Mouse (Mus musculus) CD4-positive helper T cell, adult 2 months (primary cell): ENCODE measurements around the gene 1700001C02Rik.

Experiments
- DNase-seq: peaks from one replicate; pipeline ENCODE4 v3.0.0-alpha.2; 2012; ENCODE audit warnings: low read depth, missing footprints, low spot score

1700001C02Rik gene

DNA sequence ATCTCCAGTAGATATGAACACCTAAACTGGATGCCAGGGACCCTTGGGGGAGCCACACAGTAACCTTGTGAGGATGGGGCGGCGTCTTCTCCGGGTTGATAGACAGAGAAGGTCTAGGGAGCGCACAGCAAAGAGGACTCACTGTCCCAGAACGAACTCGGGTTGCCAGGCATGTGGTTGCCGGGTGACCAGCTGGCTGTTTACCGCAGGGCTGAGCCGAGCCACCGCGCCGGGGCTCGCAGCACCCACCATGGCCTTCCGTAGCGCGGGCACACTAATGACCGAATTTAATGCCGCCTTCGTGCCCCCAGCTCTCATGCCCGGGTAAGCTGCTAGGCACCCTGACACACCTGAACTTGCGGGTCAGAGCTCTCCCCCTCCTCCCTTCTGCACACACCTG lies at the start of gene 1700001C02Rik:
Gene 1700001C02Rik (plus strand): TSS at position 187 of the 400 bp plus-strand sequence.
- no peak for DNase-seq

DNA sequence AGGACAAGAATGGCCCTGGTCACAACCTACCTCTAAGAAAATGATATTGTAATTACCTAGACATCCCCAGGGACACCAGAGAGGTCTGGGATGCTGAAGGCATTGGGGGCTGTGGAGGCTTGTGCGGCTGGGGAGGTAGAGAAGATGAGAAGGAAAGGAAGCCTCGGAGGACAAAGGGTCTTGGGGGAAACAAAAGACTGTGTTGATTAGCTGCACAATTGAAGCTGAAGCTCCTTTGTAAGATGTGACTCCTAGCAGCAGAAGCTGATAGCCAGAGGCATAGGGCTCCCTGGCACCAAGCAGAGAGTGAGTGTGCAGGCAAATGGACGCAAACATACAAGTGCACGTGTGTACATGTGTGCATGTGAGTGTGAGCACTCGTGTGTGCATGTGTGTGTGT lies 49.2 kb upstream of the 1700001C02Rik start:
- no peak for DNase-seq

DNA sequence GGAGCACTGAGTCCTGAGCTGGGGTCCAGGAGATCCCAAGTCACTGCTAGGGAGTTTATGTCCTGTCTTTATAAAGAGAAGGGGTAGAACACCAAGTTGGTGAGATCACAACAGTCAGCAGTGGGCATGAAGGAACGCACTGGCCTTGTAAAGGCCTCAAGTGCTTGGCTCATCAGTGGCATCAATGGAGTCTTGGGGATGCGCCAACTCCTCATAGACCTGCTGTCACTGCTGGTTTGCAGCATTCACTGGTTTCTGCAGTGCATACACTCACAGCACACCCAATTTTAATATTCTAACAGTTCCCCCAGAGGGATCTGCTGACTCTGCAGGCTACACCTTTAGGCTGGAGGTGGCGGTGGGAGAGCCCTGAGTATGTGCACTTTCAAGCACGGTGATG lies 42.7 kb upstream of the 1700001C02Rik start:
- no peak for DNase-seq

DNA sequence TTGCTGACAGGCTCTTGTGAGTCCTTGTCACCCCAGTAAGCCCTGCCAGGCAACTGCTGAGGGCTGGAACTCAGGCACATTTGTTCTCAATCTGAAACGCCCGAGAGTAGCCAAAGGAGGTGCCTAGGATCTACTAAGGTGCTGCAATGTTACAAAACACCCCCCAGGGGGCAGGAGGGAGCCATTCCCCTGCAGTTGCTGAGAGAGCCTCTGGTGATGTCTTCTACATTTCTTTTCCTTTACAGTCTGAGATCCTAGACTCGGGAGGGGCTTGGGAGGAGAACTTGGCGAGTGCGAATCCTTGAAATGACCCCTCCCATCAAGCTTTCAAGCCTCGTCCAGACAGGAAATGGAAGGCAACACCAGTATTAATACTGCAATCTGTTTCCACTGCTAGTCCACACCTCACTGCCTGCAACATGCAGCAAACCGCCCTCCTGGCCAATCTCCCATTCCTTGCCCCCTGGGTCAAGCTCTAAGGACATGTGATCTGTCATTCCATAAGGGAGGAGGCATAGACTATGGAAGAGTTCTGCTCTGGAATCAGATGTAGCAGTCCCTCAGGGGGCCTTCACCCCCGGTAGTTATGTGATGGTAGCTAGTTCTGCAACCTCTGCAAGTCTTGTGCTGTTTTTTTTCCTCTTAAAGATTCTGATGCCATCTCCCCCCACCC lies 42.1 kb upstream of the 1700001C02Rik start:
- no peak for DNase-seq

DNA sequence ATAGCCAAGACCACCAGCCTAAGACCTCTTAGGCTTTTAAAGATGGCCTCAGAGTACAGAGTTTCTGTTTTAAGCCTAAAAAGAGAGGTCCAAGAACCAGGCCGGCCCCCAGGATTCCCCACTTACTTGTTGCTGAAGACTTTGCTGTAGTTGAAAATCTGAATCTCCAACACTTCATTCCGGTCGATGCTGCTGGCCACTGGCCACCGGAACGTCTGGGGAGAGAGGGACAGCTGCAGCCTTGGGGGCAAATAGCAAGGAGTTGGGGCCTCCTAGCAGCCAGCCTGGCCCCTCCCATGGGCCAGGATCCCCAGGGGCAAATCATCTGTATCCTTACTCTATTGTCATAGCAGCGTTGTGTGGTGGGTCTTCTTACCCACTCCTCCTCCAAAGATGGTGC lies 38.4 kb upstream of the 1700001C02Rik start:
- DNase-seq, result no peak

DNA sequence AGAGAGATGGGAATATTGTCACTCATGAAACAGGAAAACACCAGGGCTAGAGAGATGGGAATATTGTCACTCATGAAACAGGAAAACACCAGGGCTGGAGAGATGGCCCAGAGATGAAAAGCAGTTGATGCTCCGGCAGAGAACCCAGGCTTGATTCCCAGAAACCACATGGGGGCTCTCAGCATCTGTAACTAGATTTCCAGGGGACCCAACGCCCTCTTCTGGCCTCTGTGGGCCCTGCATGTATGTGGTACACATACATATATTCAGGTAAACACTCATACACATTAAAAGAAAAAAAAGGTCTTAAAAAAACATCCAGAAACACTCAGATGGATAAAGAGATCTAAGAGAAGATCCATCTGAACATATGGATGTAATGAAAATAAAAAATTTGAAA lies 26.9 kb upstream of the 1700001C02Rik start:
- no peak for DNase-seq

DNA sequence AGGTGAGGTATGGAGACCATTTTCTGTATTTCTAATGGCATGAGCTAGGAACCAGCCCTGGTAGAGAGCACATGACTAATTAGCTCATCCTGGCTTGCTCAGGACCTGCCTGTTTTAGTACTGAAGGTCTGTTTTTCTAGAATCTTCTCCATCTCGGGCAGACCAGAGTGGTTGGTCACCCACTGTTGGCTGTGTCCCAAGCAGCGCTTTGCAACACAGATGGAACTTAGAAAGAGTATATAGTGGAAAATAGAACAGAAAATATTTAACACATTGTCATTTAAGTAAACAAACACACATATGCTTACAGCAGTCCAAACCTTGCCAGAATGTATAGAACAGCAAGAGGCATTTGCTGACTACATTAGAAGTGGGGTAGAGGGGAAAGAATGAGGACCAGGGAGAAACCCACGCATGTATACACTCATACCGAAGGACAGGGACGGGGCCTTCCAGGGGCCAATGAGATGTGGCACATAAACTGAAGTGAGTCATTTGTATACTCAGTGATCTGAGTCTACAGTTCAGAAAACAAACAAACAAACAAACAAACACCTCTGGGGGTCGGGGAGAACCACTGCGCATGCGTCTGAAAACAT lies 25.4 kb upstream of the 1700001C02Rik start:
- DNase-seq, result no peak

DNA sequence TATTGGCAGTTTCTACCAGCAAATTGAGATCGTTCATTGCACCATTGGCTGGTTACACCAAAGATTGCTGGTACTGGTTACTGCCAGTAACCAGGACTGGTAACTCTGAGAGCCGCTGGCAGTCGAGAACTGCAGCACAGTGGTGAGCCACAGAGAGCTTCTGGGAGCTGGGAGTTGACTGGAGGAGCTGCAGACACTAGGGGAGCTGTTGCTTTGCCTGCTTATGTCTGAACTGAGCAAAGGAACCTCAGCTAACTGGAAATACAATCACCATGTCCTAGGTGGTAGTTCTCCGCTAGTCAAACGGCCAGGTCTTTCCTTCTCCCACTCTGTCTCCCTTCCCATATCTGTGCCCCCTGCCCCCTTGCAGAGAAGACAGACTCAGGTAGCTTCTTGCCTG lies 23.7 kb upstream of the 1700001C02Rik start:
- DNase-seq, result no peak

DNA sequence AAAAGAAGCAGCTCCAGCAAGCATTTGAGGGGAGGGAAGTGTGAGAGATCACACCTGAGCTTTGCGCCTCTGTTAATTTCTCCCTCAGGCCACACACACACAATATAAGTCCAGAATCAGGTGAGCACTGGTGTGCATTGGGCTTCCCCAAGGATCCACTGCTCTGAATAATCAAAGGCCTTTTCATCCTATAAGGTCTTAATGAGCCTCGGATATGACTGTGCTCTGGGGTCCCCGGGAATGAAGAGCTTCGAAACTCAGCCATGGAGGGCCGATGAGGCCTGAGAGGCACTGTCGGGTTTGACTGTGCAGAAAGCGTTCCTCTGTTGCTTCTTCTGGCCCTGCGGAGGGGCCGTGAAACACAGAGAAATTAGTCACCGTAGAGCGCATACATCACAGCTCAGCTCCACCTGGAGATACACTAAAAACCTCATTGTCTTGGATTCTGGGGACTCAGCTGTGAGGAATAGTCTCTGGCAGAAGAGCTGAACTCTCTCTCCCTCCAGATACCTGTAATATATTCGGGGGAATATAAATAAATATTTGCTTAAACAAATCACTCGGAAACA lies 21.4 kb upstream of the 1700001C02Rik start:
- no peak for DNase-seq

DNA sequence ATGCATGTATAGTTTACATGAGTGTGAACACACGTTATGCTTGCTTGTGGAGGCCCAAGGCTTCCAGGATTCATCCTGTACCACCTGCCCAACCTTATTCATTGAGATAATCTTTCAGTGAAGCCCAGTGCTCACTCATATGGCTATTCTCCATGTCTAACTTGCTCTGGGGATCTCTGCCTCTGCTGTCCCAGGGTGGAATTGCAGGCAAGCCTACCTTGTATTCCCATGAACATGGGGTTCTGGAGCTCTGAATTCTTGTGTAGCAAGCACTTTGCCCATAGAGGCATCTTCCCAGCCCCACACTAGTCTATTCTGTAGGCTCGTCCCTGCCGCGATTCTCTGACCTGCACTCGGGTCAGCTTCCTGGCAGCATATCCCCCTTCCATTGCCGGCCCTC lies 9.8 kb upstream of the 1700001C02Rik start:
- no peak for DNase-seq

DNA sequence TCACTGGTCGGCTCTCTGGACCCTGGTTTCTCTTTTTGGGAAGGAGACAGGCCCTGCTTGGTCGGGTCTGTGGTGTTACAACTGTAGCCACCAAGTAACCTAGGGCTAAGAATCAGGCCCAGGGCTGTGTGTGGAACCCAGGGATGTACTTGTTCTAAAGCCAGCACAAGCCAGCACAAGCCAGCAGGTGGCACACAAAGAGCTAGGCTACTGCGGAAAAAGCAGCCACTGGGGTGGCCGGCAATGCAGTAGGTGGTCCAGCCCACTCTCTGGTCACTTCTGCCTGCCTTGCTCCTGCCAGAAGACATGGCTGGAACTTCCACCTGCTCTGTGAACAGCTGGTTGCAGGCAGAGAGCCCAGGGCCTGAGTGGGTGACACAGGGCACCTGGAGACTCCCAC lies 5.7 kb upstream of the 1700001C02Rik start:
- DNase-seq, result no peak

DNA sequence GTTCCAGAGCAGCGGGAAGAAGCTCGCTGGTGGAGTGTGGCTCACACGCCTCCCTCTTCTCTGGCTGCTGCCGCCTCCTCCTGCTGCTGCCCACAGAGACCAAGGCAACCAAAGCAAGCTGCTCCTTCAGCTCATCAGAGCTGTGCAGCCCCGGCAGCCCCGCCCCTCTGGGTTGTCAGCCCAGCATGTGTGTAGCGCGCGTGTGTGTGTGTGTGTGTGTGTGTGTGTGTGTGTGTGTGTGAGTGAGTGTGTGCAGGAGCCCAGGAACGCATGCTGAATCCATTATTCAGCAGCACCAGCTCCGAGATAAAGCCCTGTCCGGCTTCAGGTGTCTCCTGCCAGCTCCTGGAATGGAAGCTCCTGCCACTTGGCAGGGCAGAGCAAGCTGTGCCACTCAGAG lies 4.0 kb upstream of the 1700001C02Rik start, which contains the start of gene Otof:
Gene Otof (minus strand): TSS at position 112 of the 400 bp plus-strand sequence.
- no peak for DNase-seq

DNA sequence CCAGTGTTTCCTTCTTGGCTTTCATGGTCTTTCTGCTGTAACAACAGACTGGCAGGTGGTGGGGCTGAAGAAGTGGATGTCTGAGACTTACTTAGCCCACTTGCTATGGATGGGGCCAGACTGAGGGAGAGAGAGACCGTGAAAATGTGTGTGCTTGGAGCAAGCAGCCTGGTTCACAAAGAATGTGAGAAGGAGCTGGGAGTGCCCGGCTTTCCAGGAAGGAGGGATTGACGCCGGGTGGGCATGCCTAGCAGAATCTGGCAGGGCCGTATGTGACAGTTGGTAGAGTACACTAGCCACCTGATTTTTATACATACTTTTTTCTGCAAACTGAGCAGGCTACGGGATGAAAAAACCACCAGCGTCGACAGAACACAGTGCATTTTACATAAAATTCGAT lies 468 bp downstream of the 1700001C02Rik start:
- DNase-seq, result no peak

DNA sequence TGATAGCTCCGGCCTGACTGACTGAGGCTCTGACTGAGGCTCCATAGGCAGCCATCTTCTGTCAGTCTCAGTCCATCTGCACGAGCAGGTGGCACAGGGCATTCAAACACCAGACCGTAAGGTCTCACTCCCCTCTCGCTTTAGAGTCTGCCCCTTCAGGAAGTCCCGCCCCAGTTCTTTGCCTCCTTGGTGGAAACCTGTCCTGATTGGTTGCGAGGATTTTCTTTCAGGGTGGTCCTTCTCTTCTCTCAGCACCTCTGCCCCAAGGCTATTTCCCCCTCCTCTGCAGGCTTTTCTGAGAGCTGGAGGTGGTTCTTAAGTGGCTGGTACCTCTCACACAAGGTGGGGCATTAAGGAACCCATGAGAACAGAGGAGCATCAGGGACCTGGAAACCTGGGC lies 4.6 kb downstream of the 1700001C02Rik start:
- no peak for DNase-seq

DNA sequence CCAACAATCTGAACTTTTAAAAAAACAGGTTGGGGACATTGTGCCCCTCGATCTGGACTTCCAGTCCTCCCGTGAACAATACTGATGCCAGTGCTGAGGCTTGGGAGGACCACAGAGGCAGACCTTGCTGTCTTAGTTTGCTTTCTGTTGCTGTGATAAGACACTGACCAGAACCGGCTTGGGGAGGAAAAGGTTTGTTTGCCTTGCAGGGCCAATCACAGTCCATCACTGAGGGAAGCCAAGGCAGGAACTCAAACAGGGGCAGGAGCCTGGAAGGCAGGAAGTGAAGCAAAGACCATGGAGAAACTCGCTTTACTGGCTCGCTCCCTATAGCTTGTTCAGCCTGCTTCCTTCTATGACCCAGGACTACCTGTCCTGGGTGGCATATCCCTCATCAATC lies 6.3 kb downstream of the 1700001C02Rik start:
- no peak for DNase-seq

DNA sequence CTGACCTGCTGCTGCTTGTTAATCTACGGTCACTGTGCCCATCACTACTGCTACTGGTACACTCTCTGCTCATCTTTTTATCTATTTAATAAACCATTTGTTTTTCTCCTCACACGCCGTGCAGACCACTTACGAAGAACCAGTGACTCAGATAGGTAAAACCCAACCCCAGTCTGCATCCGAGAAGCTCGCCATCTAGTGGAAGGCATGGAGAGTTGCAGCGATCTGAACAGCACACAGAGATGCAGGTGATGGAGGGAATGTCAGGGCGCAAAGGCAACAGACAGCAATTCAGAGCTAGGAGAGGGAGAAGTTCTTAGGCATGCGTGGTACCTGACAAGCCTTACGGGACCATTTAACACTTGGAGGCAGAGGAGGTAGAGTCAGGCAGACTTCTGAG lies 10.7 kb downstream of the 1700001C02Rik start:
- DNase-seq, result peak; percentile 13

DNA sequence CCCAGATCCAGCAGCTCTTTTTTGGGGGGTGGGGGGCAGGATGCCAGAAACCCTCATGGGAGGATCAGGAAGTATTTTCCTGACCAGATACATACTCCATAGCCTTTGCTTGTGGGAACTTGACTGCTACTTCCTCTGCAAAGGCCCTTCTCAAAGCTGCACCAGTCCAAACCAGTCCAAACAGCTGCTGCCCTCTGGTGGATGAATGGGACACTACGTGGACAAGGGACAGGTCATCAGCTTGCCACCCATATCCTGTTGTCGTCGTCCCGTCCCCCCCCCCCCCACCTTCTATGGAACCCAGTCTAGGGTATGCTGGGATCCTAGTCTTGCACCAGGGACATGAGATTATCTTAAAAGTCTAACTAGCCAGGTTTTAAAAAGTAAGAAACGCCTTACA lies 16.5 kb downstream of the 1700001C02Rik start:
- peak; percentile 38 for DNase-seq

DNA sequence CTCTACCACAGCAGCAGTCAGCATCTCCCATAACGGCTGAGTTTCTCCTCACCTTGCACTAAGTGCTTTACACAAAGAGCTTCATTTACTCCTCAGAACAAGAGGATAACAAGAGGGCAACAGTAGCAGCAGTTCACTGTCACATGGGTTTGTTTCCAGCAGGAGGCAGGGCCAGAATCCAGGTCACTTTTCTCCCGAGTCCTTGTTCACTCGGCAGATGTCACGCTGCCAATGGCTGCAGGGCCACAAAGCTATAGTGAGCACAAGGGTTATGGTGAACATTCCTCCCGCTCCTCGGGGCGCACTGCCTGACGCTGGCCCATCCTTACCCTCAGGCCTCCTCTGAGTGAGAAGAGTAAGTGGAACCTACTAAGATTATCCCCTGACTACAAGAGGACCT lies 17.7 kb downstream of the 1700001C02Rik start:
- no peak for DNase-seq

DNA sequence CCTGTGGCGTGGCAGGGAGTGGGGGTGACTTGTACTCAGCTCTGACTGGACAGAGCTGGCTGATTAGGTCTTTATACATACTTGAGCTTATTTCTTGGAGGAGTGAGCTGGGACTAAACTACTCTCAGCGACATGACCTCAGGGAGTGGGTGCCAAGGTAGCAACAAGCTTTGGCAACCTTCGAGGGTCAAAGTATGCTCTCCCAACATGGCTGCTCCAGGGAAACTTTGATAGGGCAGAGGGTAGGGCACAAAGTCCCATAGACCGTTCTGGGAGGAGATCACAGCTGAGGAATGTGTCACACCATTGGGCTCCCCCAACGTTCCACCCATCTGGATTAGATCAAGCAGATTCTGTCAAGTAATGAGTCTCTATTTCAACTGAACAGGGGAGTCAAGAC lies 18.7 kb downstream of the 1700001C02Rik start:
- no peak for DNase-seq

DNA sequence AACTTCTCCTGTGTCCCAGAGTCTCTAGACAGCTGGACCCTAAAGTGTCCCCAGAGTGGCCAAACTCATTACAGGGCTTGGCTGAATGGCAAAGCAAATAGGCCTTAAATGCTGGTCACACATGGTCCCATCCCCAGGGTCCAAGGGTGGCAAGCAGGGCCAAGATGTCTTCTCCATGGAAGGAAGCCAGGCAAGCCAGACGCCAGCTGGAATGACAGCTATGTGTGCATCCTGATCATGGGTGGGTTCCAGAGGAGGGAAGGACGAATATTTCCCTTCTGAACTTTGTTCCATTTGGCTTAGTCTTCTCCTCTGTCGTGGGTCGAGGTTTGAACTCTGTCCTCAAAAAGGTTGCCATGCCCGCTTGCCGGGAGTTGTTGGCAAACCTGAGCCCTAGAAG lies 19.3 kb downstream of the 1700001C02Rik start:
- no peak for DNase-seq

DNA sequence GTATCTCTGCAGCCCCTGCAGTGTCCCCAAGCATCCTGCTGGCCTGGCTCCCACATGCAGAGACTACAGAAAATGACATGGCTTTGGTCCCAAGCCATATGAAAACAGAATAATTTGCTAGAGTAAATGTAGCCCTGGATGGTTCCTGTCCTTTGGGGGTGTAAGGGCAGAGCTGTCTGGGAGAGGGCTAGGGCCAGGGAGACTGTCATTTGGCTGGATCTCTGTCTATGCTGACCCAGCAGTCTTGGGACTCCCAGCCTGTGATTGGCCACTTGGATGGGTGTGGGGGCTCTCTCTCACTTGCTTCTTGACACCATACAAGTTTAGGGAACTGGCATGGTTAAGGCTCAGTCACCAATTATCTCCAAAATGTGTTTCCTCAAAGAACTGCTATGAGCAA lies 24.4 kb downstream of the 1700001C02Rik start:
- no peak for DNase-seq

DNA sequence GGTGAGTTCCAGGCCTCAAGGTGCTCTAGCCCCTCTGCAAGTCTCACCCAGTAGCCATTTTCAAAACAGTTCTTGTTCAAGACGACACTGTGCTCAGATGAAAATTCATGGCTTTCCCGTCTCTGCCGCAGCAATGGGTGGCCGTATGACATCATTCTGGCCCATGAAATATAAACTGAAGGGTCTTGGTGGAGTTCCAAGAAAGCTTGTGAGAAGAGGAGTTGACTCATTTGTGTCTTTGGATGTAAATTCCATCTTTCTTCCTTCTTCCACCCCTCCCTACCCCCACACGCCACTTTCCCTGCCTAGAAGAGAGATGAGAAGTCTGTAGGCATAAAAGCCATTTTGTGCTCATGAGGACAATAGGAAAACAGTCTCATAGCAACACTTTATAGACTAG lies 25.0 kb downstream of the 1700001C02Rik start:
- no peak for DNase-seq

DNA sequence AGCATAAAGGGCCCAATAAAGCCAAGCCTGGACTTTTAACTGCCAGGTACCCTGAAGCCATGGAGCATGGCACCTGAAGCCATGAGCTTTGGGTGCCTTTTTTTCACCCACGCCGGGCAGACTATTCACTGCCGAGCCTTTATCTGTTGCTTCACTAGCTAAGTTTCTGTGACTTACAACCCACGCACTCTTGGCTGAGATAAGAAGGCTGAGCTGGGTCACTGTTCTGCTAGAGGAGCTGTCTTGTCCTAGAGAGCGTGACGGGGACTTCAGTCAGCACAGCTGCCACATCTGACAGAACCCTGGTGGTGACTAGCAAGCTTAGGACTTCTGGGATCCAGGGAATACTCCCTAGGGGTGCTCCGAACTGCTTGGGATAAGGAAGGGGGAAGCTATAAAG lies 27.9 kb downstream of the 1700001C02Rik start:
- DNase-seq, result no peak
